Mouse (Mus musculus) forebrain, postnatal 0 days (tissue): Measurements from ENCODE around the gene Fam216a. TPM values are rescaled to one million over a fixed set of nuclear protein-coding genes. Genes with fewer than 3 reads are reported as not detected.
A peak's percentile ranks its signal among the peaks of the same experiment; 100 is the strongest.

Experiments
- ATAC-seq: fragments of 200-750 bp; cut with Nextera tagmentation; 2 replicates; pipeline ENCODE4 v1.8.0; 2017; ENCODE audit warnings: mild to moderate bottlenecking, moderate library complexity
- DNase-seq: peaks from one replicate; pipeline ENCODE4 v3.0.0-alpha.2; 2015
- H3K27ac ChIP-seq: fragments of 300-500 bp; sonication (generic); 2 replicates; pipeline ENCODE4 v1.5.1; 2014; ENCODE audit warnings: low read depth, mild to moderate bottlenecking, antibody characterized with exemption, low read length, moderate library complexity, mixed read lengths
- H3K27me3 ChIP-seq: fragments of 300-500 bp; sonication (generic); 2 replicates; pipeline ENCODE4 v1.6.1; 2014; ENCODE audit warnings: mild to moderate bottlenecking, low read length, mixed read lengths; ENCODE audit not compliant: insufficient read depth
- H3K36me3 ChIP-seq: fragments of 300-500 bp; sonication (generic); 2 replicates; pipeline ENCODE4 v1.6.1; 2014; ENCODE audit warnings: mild to moderate bottlenecking, moderate library complexity; ENCODE audit not compliant: insufficient read depth
- H3K4me1 ChIP-seq: fragments of 300-500 bp; sonication (generic); 2 replicates; pipeline ENCODE4 v1.6.1; 2014; ENCODE audit warnings: antibody characterized with exemption; ENCODE audit not compliant: insufficient read depth
- H3K4me2 ChIP-seq: fragments of 300-500 bp; sonication (generic); 2 replicates; pipeline ENCODE4 v1.6.1; 2014; ENCODE audit warnings: low read depth, mild to moderate bottlenecking, moderate library complexity
- H3K4me3 ChIP-seq: fragments of 300-500 bp; sonication (generic); 2 replicates; pipeline ENCODE4 v1.5.1; 2014; ENCODE audit warnings: low read depth, low read length, mixed read lengths
- H3K9ac ChIP-seq: fragments of 300-500 bp; sonication (generic); 2 replicates; pipeline ENCODE4 v1.6.1; 2014; ENCODE audit warnings: mild to moderate bottlenecking
- H3K9me3 ChIP-seq: fragments of 300-500 bp; sonication (generic); 2 replicates; pipeline ENCODE4 v1.6.1; 2016; ENCODE audit warnings: low read length
- CTCF ChIP-seq: sonication (generic); IDR thresholded peaks from 2 replicates; pipeline ENCODE4 v1.5.1; 2016; ENCODE audit warnings: antibody characterized with exemption, control low read depth, low read depth
- WGBS: fragments of 180-500 bp; shearing (Covaris S2); extraction: QIAGEN DNeasy Blood & Tissue Kit; methylation state at CpG from one replicate; pipeline ENCODE4 v1.1.7; 2014; 5-methylcytosine and 5-hydroxymethylcytosine counted together
- polyA plus RNA-seq: library from polyadenylated mRNA; unstranded; fragments of >200 nt; fragmentation: Nextera tagmentation; extraction: Ambion mirVana; gene quantifications from 2 replicates; pipeline ENCODE4 v1.2.1, GENCODE M21; 2015
- total RNA-seq: library from RNA; depleted of rRNA; stranded (reverse); fragments of >200 nt; gene quantifications from 2 replicates; pipeline ENCODE4 v1.2.3, GENCODE M21; 2014

Fam216a gene
- total and polyA plus RNA-seq, 2 experiments from 2014 or later = 141 to 147 TPM

DNA sequence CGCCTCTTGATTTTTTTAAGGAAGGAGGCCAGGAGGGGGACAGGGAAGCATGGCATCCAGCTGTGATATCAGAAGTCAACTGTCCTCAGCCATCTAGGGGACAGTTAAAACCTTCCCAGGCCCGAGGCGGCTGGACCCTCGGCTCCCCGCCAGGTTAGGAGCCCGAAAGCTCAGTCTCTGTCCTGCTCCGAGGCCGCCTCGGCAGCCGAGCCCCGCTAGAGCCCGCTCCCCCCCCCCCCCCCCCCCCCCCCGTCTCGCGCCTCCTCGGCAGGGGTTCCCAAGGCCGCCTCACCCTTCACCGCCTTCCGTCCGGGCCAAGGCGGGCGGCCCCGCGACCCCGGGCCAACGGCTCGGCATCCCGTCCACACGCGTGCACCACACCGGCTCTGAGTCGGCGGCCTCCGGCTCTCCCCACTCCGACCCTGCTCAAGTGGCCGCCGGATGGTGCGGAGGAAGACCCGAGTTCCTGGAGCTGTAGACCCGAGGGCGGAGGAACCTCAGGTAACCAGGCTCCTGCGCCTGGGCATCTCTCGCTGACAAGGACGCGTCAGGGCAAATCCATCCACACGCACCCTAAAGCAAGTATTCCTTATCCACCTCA lies 473 bp downstream of the Fam216a start, which contains the start of gene Gpn3:
Gene Gpn3 (plus strand): TSS at position 286 of the 601 bp plus-strand sequence.
- Histone ChIP-seq H3K4me2 (peak within 1 kb of the TSS; percentile 72), H3K4me1 (peaks cover 7% of the 10 kb centered on the region; the same call in 1 of the 2 replicates), H3K4me3 (peak within 1 kb of the TSS; percentile 82), H3K27me3 (no peaks in the 10 kb centered on the region), H3K36me3 (peaks cover 39% of the 10 kb centered on the region), H3K9me3 (no peaks in the 10 kb centered on the region), H3K9ac (peak within 1 kb of the TSS; percentile 87), H3K27ac (peak within 1 kb of the TSS; percentile 96)
- ATAC-seq (peak; percentile 75), DNase-seq (peak; percentile 31)
- TF ChIP-seq CTCF = no peak
- under 1% methylated on average over 35 of the region's 46 CpGs for WGBS

DNA sequence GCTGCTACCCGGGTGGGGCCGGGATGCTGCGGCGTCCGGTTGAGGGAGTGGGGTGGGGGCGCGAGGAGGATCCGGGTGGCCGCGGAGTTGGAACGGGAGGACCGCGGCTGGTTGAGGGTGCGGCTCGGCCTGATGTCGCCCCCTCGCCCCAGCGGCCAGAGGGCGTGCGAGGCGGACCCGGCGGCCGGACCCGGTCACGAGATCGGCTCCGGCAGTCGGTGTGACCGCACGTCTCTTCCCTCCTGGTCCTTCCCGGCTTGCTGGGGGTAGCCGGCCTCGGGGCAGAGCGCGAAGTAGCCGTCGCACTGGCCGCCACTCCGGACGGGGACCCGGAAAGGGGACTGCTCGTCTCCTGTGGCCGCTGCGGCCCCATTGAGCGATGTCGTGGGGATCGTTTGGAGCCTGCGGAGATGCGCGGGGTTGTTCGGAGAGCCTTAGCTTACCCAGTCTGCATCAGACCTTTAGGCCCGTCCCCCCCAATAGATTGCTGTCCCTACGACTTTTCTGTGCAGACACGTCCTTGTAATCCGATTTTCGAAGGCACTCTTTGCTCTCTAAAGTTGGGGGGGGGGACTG lies 17.6 kb downstream of the Fam216a start:
- H3K27me3 ChIP-seq = no peaks in the 10 kb centered on the region
- H3K36me3 ChIP-seq = 0 out of 2 replicates have a peak, but pooled peaks cover 4% of the 10 kb centered on the region
- H3K27ac ChIP-seq = peak overlapping the region; percentile 86
- TF ChIP-seq CTCF = 0 out of 2 replicates have a peak, but pooled peaks have one; percentile 33
- peak; percentile 42 for ATAC-seq
- H3K4me3 ChIP-seq = peak overlapping the region; percentile 98
- no peaks in the 10 kb centered on the region for H3K9me3 ChIP-seq
- peaks cover 11% of the 10 kb centered on the region for H3K4me1 ChIP-seq
- no peak for DNase-seq
- H3K9ac ChIP-seq = peak overlapping the region; percentile 93
- under 1% methylated on average over 54 of the region's 57 CpGs for WGBS
- peak overlapping the region; percentile 64 for H3K4me2 ChIP-seq

DNA sequence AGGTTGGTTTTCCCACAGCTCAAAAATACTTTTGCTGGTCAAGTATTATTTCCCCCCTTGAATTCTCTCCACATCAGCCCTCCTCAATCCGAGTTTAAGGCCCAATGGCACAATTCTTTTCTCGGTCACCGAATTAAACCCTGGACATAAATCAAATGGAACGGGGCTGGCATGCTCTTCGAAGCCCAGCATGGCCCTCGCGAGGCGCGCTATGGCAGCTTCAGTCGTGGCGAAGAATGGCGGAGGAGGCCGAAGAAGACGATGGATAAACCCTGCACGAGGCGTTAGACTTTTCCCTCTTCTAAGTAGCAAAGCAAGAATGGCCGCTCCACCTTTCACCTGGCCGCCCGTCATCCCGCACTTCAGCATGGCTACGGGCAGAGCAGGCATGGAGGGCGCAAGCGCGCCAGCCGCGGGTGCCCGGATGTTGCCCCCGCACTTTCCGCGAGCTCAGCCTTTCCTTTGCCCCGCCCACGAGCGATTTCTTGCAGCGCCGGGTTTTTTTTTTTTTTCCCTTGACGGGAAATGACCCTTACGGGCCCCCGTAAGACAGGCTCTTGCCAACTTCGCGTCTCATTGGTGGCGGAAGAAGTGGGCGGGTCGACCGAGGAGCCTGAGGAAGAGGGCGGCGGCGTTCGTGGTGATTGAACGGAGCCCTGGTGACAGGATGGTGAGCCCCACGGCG lies 18.2 kb downstream of the Fam216a start, which contains the start of the genes Rad9b and Vps29:
Gene Rad9b (minus strand): TSS at position 427 of the 685 bp plus-strand sequence.
Gene Vps29 (plus strand): TSS at position 563 of the 685 bp plus-strand sequence.
- Histone ChIP-seq H3K27me3 (no peaks in the 10 kb centered on the region), H3K9ac (peak within 1 kb of the TSS; percentile 93), H3K27ac (peak within 1 kb of the TSS; percentile 86), H3K4me3 (peak within 1 kb of the TSS; percentile 98), H3K36me3 (0 out of 2 replicates have a peak, but pooled peaks cover 4% of the 10 kb centered on the region), H3K4me2 (peak within 1 kb of the TSS; percentile 64), H3K9me3 (no peaks in the 10 kb centered on the region), H3K4me1 (peaks cover 11% of the 10 kb centered on the region)
- no peak for TF ChIP-seq CTCF
- ATAC-seq (peak; percentile 94), DNase-seq (peak; percentile 100)
- 1% methylated on average over 51 of the region's 51 CpGs for WGBS

DNA sequence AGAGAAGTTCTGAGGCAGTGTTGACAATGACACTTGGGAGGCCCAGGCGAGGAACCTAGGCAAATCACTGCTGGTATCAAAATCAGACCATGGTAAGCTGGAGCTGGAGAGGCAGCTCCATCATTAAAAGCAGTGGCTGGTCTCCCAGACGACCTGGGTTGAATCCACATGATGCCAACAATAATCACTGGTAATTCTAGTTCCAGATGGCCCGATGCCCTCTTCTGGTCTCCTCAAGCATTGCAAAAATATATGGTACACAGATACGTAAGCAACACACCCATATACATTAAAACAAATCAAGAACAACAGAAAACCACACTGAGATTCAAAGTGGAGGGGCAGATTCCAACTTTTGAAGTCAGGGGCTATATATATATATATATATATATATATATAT lies 26.4 kb downstream of the Fam216a start:
- H3K36me3 ChIP-seq = no peaks in the 10 kb centered on the region
- H3K4me2 ChIP-seq = no peak overlapping the region
- H3K4me1 ChIP-seq = no peaks in the 10 kb centered on the region
- H3K4me3 ChIP-seq = no peak overlapping the region
- DNase-seq = no peak
- no peaks in the 10 kb centered on the region for H3K27me3 ChIP-seq
- peak; percentile 27; the same call in 1 of the 2 replicates for TF ChIP-seq CTCF
- H3K27ac ChIP-seq = no peak overlapping the region
- H3K9ac ChIP-seq = no peak overlapping the region
- ATAC-seq = no peak
- H3K9me3 ChIP-seq = no peaks in the 10 kb centered on the region
- WGBS = 77% methylated on average over 4 of the region's 4 CpGs

DNA sequence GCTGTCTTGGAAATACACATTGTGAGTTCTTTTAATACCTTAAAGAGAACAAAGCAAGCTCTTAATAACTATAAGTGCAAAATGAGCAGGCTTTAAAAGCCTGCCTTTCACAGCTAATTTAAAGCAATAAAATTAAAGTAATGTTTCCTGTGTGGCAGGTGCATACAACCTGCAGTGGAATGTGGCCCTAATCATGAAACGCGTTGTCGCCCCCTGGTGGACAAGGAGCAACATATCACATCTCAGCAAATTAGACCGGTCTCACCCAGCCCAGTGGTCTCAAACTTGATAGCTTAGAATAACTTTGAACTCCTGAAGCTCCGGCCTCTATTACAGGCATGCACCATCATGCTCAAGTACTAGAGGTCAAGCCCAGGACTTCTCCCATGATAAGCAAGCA lies 27.9 kb downstream of the Fam216a start:
- Histone ChIP-seq H3K4me3 (no peak overlapping the region), H3K9ac (no peak overlapping the region), H3K27ac (no peak overlapping the region), H3K36me3 (no peaks in the 10 kb centered on the region), H3K4me1 (no peaks in the 10 kb centered on the region), H3K9me3 (no peaks in the 10 kb centered on the region), H3K4me2 (no peak overlapping the region), H3K27me3 (no peaks in the 10 kb centered on the region)
- TF ChIP-seq CTCF = peak; percentile 89
- ATAC-seq (peak; percentile 67), DNase-seq (peak; percentile 87)
- WGBS = 6% methylated on average over 5 of the region's 5 CpGs

DNA sequence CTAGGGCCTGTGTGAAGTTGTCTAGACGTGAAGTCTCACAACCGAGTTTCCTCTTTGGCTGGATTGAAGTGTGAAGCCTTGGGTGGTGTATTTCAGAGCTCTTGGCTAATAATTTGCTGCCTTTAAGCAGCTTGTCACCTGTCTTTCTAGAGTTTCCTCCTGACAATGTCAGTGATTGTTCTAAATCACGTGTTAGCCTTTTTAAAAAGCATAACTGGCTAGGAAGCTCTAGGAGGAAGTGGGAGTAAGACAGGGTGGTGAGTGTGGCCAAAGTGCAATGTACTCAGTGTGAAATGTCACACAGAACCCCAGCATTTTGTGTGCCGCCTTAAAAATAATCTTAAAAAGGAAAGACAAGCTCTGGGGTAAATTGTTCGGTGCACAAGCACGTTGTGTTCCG lies 28.4 kb downstream of the Fam216a start:
- no peak overlapping the region for H3K4me2 ChIP-seq
- H3K36me3 ChIP-seq = no peaks in the 10 kb centered on the region
- DNase-seq (no peak), ATAC-seq (no peak)
- H3K4me3 ChIP-seq = no peak overlapping the region
- H3K4me1 ChIP-seq = no peaks in the 10 kb centered on the region
- WGBS = 41% methylated on average over 7 of the region's 7 CpGs
- no peak overlapping the region for H3K27ac ChIP-seq
- H3K27me3 ChIP-seq = no peaks in the 10 kb centered on the region
- TF ChIP-seq CTCF = no peak
- no peak overlapping the region for H3K9ac ChIP-seq
- no peaks in the 10 kb centered on the region for H3K9me3 ChIP-seq
